ENCODE assay signal across 8 mouse cellular contexts in the genomic region with DNA sequence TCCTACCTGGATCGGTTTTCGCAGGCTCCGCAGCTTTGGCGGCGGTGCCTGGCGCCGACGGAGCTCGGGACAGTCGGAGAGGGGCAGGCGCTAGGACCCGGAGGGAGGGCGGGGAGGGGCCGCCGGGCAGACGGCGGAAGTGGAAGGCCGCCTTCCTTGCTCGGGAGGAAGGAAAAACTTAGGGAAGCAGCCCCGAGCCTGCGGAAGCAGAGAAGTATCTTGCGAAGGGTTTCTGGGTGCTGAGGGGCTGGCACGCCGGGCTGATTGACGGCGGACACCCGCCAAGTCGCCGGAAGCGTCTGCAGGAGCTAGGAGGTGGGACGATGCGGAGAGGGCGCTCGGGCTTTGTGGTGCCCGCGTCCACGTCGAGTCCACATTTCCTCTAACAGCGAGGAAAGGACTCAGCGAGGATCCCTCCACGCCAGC. TPM values are rescaled to one million over a fixed set of nuclear protein-coding genes. Genes with fewer than 3 reads are reported as not detected.
DNase-seq lines count a peak whose midpoint lies in the region; ATAC-seq and TF ChIP-seq lines count a peak whose summit lies in the region.

A gene (plus strand): TSS at position 181 of the 426 bp plus-strand sequence.

- no peaks in the 10 kb centered on the region for H3K9me3 ChIP-seq in ES-Bruce4 (replicated peaks; ENCODE audit: control insufficient read depth, insufficient read depth, low read length, poor library complexity, severe bottlenecking)
- no peaks in the 10 kb centered on the region for H3K9me3 ChIP-seq in hindbrain, embryonic 11.5 days (ENCODE audit: control insufficient read depth, low read length)
- H3K9me3 ChIP-seq in lung, embryonic 16.5 days (ENCODE audit: control insufficient read depth, low read length), result no peaks in the 10 kb centered on the region

- no peak for TF ChIP-seq POLR2A in ES-Bruce4 (IDR thresholded peaks at IDR 0.05; ENCODE audit: insufficient read depth, low read length)
- TF ChIP-seq POLR2A in brain, embryonic 14.5 days (IDR thresholded peaks at IDR 0.05; ENCODE audit: borderline replicate concordance, extremely low read depth, insufficient read depth, insufficient read length, poor library complexity, severe bottlenecking), result 0 out of 2 replicates have a peak, but pooled peaks have one; percentile 2

- H3K4me2 ChIP-seq in hindbrain, embryonic 11.5 days (replicated peaks; ENCODE audit: low read depth, low read length), result peak within 1 kb of the TSS; percentile 69
- peak within 1 kb of the TSS; percentile 98 for H3K4me2 ChIP-seq in lung, embryonic 16.5 days (ENCODE audit: low read depth, low read length)

- peak within 1 kb of the TSS; percentile 60 for H3K27ac ChIP-seq in ES-Bruce4 (ENCODE audit: insufficient read depth, low read length)
- peak within 1 kb of the TSS; percentile 99 for H3K27ac ChIP-seq in hindbrain, embryonic 11.5 days (ENCODE audit: low read depth, low read length)
- H3K27ac ChIP-seq in lung, embryonic 16.5 days (ENCODE audit: low read length), result peak within 1 kb of the TSS; percentile 99

- H3K36me3 ChIP-seq in ES-Bruce4 (ENCODE audit: control insufficient read depth, insufficient read depth, low read length, poor library complexity, severe bottlenecking), result peaks cover 23% of the 10 kb centered on the region
- H3K36me3 ChIP-seq in hindbrain, embryonic 11.5 days (ENCODE audit: control insufficient read depth, insufficient read depth, low read length), result peaks cover 22% of the 10 kb centered on the region
- H3K36me3 ChIP-seq in lung, embryonic 16.5 days (ENCODE audit: control insufficient read depth, insufficient read depth, low read length), result peaks cover 25% of the 10 kb centered on the region

- peak; percentile 72 for ATAC-seq in frontal cortex, adult (ENCODE audit: low TSS enrichment)
- peak; percentile 91 for ATAC-seq in hindbrain, embryonic 11.5 days (ENCODE audit: low FRiP score)
- ATAC-seq in lung, embryonic 16.5 days (ENCODE audit: low read depth), result peak; percentile 91

- no peaks in the 10 kb centered on the region for H3K4me1 ChIP-seq in ES-Bruce4 (ENCODE audit: control insufficient read depth, insufficient read depth, low read length)
- H3K4me1 ChIP-seq in hindbrain, embryonic 11.5 days (replicated peaks; ENCODE audit: control insufficient read depth, insufficient read depth, low read length), result peaks cover 6% of the 10 kb centered on the region
- peaks cover 26% of the 10 kb centered on the region for H3K4me1 ChIP-seq in lung, embryonic 16.5 days (replicated peaks; ENCODE audit: control insufficient read depth, insufficient read depth, low read length)

- DNase-seq in brain, embryonic 14.5 days (ENCODE audit: low read depth), result peak; percentile 98
- DNase-seq in hindbrain, embryonic 11.5 days (ENCODE audit: low spot score), result peak; percentile 93
- peak; percentile 79 for DNase-seq in layer of hippocampus, adult 9-11 months
- DNase-seq in ovary, postnatal 14 days (ENCODE audit: low spot score), result peak; percentile 57
- DNase-seq in thymus, postnatal 25 days, result peak; percentile 76

- TF ChIP-seq CTCF in ES-Bruce4 (IDR thresholded peaks at IDR 0.05; ENCODE audit: low read depth, low read length), result no peak
- TF ChIP-seq CTCF in brain, embryonic 14.5 days (IDR thresholded peaks at IDR 0.05; ENCODE audit: borderline replicate concordance, extremely low read depth, insufficient read depth, insufficient read length), result no peak

- no peaks in the 10 kb centered on the region for H3K27me3 ChIP-seq in ES-Bruce4 (ENCODE audit: control insufficient read depth, insufficient read depth, low read length, poor library complexity, severe bottlenecking)
- no peaks in the 10 kb centered on the region for H3K27me3 ChIP-seq in hindbrain, embryonic 11.5 days (ENCODE audit: control insufficient read depth, insufficient read depth, low read length)
- no peaks in the 10 kb centered on the region for H3K27me3 ChIP-seq in lung, embryonic 16.5 days (ENCODE audit: control insufficient read depth, insufficient read depth, low read depth, low read length)

- H3K9ac ChIP-seq in ES-Bruce4 (ENCODE audit: low read depth, poor library complexity, severe bottlenecking), result peak within 1 kb of the TSS; percentile 95
- H3K9ac ChIP-seq in hindbrain, embryonic 11.5 days (ENCODE audit: low read depth, low read length), result peak within 1 kb of the TSS; percentile 98
- peak within 1 kb of the TSS; percentile 99 for H3K9ac ChIP-seq in lung, embryonic 16.5 days (ENCODE audit: low read length)

- no peak for TF ChIP-seq EP300 in ES-Bruce4 (IDR thresholded peaks at IDR 0.05; ENCODE audit: insufficient read depth, low read depth, low read length)

- under 1% methylated on average over 41 of the region's 41 CpGs for WGBS in hindbrain, embryonic 11.5 days
- under 1% methylated on average over 41 of the region's 41 CpGs for WGBS in lung, embryonic 16.5 days

- H3K4me3 ChIP-seq in ES-Bruce4 (ENCODE audit: low read depth, low read length), result peak within 1 kb of the TSS; percentile 86
- H3K4me3 ChIP-seq in hindbrain, embryonic 11.5 days (ENCODE audit: low read depth, low read length), result peak within 1 kb of the TSS; percentile 68
- H3K4me3 ChIP-seq in lung, embryonic 16.5 days (ENCODE audit: low read length), result peak within 1 kb of the TSS; percentile 98

RNA-seq across cellular contexts. Expression of the gene that starts here (rescaled TPM):
- 42.5 TPM in 2 replicates for polyA plus RNA-seq in ES-Bruce4 (2011; ENCODE audit: insufficient read depth, insufficient read length, low read depth, missing spikeins)
- polyA plus RNA-seq in brain, embryonic 14.5 days (2012; rRNA removed), result 22.3 and 28.1 TPM in 2 replicates
- 16.5 and 21.5 TPM in 2 replicates for polyA plus RNA-seq in hindbrain, embryonic 11.5 days (2014; fragmentation: Nextera tagmentation; extraction: Ambion mirVana)
- polyA plus RNA-seq in lung, embryonic 16.5 days (2015; fragmentation: Nextera tagmentation; extraction: Ambion mirVana), result 11.2 and 11.3 TPM in 2 replicates

Comparison
In these comparisons a context has a peak if more than half of its experiments do, and no peak if none do; other contexts are left out.
1. Peak in every context shown above with its lines: DNase-seq, ATAC-seq, H3K4me3 ChIP-seq and H3K27ac ChIP-seq.